Mouse (Mus musculus) lung, adult 18-20 months (tissue): ENCODE measurements around the gene Fam166b.

Experiments
- DNase-seq, 2 experiments: peaks; one replicate each; pipeline ENCODE4 v3.0.0; 2022; ENCODE audit warnings: mixed read lengths in 2 of 2

The Fam166b gene

GRCm38 (mm10) chr4:43401486-43401885, 27.4 kb downstream of the Fam166b start:
- DNase-seq, result no peak

DNA sequence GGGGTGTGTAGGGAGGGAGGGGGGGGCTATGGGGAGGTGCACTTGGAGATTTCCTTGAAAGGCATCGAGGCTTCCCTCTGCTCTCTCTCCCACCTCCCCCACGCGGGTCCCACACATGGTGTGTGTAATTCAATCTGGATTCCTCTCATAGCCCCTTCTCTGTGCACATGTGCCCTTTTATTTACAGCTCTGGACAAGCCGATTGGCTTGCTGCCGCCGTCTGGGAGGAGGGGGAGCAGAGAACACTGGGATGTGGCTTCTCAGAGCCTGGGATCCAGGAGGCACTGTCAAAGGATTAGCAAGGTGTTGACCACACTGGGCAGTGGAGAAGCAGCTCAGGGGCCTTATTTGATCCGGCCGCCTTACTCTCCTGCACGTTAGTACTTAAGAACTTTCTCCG, 28.0 kb downstream of the Fam166b start:
- DNase-seq, result no peak

DNA sequence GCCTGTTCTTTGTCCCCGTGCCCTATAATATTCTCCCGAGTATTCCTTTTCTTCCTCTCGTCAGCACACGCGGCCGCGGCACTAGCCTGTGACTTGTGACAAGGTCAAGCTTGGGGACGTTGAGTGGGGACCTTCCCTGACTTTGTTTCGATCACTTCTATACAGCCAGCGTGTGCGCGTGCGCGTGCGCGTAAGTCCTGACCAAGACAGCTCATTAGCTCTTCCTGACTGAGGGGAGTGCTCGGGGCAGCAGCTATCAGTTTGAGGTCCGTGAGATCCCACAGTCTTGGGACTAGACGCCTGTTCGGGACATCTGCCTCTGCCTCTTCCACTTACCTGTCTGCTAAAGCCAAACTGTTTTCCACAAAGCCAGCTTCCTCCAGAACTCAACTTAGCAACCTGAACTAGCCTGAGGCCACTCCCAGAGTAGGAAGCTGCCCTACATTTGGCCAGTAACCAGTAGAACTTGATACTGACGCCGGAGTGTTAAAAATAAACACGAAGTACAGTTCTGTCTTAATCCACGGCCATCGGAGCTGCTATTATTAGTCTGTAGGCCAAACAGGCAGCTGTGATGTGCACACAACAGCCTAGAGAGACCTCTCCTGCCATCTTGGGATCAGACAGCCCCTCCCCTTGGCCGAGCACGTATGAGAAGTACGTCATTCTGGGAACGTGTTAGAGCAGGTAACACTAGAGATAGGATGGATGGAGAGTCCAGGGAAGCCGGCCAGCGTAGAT, 29.4 kb downstream of the Fam166b start:
- DNase-seq, result peak; percentile 72 to 86

DNA sequence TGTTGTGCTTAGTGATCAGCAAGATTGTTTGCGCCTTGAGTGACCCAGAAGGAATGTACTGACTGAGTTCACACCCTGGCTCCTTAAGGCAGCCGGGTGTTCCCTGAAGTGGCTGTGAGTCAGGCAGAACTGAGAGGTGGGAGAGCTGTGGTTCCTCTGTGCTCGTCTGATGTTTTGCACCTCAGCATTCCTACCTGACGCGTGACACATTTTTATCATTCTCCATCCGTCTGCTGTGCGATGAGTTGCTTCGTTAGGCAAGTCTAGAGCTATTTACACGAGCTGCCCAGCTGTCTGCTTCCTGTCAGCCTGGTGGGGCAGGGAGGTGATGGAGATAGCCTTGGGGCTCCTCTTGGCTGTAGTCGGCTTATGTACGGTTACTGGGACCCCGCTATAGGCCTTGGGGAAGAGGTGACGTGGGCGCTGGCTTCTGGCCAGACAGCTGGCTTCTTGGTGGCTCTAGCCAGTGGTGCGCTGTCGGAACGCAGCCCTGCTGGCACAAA, 30.1 kb downstream of the Fam166b start:
- peak; percentile 83 to 88 for DNase-seq

GRCm38 (mm10) chr4:43398014-43398413, 30.9 kb downstream of the Fam166b start:
- no peak for DNase-seq

DNA sequence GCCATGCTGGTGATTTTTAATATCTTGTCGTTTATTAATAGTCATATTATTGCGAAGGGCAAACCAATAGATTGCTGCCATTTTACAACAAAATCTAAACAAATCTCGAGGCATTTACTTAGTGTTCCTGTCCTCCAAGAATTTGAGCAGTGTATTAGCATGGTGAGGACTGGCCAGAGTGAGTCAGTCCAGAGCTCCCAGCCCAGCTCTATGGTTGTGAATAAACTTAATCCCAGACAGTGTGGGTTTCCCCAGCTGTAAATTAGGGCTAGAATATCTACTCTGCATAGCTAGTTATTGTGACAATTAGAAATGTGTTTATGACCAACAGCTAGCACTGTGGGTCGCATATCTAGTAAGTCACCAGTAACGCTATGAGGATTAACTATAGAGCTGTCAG, 32.6 kb downstream of the Fam166b start:
- no peak for DNase-seq

GRCm38 (mm10) chr4:43395836-43396235, 33.1 kb downstream of the Fam166b start:
- no peak for DNase-seq

DNA sequence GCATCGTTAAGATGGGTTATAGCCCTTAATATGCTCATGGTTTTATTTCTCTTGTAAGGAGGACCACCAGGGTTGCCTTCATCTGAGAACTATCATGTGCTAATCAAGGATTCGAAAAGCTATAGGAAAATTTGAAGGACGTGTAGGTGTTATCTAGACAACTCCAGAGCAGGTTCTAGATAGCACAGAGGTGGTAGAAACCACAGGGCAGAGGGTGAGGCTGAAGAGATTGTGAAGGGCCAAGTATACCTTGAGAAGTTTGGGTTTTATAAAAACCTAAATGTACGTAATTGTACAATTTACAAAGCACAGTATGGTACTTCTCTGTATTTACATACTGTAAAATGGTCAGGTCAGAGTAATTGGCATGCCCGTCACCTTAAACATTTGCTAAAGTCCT, 33.8 kb downstream of the Fam166b start:
- DNase-seq, result no peak

GRCm38 (mm10) chr4:43394345-43394891, 34.5 kb downstream of the Fam166b start:
- peak; percentile 92 to 94 for DNase-seq

GRCm38 (mm10) chr4:43391521-43392050, 37.3 kb downstream of the Fam166b start:
- no peak for DNase-seq

- peak; percentile 44 to 70 for DNase-seq
Measured at GRCm38 (mm10) chr4:43389845-43390440, 39.0 kb downstream of the Fam166b start.

DNA sequence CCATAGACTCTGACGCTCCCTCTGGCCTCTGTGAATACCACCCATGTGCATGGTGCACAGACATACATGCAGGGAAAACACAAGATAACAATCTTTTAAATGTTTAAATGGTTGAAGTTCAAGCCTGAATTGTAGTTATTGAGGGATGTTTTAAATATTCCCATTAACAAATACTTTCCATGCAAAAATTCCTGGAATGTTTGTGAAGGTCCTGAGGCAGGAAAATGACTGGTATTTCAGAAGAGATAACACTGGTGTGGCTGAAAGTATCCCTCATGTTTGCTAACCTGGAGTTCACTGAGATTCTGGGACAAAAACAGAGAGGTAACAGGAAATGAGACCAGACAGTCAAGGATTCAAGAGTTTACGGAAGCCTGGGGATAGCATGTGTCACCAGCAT, 39.5 kb downstream of the Fam166b start:
- DNase-seq, result no peak

DNA sequence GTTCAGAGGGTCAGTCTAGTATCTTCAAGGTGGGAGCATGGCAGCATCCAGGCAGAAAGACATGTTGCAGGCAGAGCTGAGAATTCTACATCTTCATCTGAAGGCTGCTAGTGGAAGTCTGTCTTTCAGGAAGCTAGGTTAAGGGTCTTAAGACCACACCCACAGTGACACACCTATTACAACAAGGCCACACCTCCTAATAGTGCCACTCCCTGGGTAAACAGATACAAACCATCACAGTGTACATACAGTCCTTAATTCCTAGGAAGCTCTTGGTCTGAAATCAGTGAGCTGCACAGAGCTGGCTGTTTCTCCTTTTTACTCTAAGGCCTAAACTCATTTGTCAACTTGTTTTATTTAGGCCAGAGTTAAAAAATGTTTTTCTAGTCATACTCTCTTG, 42.0 kb downstream of the Fam166b start:
- DNase-seq, result no peak

GRCm38 (mm10) chr4:43384541-43384940, 44.4 kb downstream of the Fam166b start:
- no peak for DNase-seq

DNA sequence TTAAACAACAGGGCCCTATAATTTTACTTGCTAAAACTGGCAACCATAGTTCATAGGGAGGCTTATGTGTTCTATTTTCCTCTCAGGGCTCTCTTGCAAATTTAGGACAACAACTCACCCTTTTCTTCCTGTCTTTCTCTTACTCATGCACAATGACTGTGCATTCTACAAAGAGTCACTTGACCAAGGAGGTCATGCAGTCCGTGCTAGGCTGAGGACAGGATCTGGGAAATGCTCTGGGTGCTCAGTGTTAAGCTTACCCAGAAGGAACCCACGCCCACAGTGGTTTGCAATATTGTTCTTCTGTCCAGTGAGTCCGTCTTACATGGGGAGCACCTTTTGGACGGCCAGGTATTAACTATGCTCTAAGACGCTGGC, 44.9 kb downstream of the Fam166b start:
- DNase-seq, result no peak

DNA sequence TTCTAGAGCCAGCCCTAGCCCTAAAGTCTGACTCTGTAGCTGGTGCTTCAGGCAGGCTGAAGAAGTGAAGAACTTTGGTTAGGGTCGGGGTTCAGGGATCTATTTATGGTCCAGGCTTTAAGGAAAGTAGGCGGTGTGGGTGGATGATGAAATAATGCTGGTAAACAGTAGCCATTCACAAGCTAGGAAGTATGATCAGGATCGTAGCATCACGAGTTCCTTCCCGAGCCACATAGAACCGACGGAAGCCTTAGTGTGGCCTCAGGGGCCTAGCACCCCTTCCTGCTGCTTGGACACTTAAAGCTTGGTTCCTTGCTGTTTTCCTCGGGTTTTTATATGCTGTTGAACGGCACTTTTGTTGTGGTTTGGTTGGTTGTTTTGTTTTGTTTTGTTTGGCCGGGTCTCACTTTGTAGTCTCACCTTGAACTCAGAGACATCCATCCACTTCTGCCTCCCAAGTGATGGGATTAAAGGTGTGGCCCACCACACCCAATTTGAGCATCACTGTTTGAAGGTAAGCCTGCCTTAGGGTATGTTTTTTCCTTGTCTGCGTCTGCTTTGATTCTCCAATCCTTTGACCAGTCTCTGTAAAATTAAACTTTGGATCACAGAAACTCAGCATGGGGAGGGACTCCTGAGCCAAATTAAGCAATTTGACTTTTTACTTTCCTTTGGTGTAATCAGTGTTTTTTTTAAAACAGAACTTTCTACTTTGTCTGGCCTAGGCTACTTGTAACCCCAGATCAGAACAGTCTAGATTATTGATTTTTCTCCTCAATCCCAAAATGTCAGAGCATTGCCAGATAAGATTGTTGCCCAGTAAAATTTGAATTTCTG, 45.5 kb downstream of the Fam166b start:
- DNase-seq, result peak in 1 of 2 experiments; percentile 43

DNA sequence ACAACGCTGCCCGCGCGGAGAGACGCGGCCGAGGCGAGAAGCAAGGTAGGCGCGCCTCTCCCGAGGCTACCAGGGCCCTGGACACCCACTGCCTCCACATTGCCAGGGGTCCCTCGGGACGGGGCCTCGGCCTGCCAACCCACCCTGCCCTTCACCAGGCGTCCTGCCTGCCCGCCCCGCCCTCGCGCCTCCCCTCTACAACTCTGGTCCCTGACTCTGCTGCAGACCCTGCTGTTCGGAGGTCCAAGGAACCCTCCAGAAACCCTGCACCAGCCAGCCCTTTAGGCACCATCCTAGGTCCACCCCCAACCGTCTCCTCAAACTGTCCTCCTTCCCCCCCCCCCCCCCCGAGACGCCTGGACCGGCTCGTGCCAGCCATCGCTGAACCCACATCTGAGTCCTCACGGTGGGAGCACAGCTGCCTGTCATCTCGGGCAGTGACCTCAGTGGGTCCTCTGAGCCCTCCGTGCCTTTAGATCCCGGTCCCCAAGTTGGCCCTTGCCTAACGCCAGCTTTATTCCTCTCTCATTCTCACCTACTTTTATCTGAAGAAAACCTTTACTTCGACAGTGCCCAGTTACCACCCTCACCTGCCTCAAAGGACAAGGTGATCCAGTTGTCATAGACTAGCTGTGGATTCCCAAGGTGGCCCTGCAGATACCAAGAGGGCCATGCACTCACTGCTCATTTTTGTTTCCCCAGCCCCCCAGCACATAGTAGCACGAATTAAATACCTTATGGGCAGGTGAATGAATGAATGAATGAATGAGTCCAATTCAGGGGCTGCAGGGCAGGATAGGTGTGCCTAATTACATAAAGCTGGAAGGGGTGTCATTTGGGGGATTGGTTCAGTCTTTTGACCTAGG, 46.5 kb downstream of the Fam166b start:
- DNase-seq, result no peak

GRCm38 (mm10) chr4:43381408-43382154, 47.4 kb downstream of the Fam166b start, which contains the start of gene Rusc2:
TSS of gene Rusc2 (plus strand) at chr4:43381979.
- DNase-seq, result peak; percentile 92 to 94

- DNase-seq, result no peak
Measured at GRCm38 (mm10) chr4:43380951-43381350, 48.0 kb downstream of the Fam166b start.

DNA sequence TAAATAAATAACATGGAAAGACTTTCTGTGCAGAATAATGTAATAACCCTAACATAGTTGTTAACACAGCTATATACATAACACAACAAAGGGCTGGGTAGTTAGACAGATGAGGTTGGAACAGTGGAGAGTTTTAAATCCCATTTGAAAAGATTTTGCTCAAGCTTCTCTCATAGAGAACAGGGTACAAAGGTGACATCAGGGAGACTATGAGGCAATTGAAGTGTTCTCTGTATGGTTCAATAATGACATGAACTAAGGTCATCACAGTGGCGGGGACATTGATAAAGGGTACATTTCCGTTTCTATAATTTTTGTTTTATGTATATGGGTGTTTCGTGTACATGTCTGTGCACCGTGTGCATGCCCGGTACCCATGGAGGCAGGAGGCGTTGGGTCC, 49.3 kb downstream of the Fam166b start:
- DNase-seq, result no peak
